Mouse (Mus musculus) liver, postnatal 0 days (tissue): ENCODE measurements around the gene Agpat3.
A peak's percentile ranks its signal among the peaks of the same experiment; 100 is the strongest.

ENCODE experiments used
- CTCF ChIP-seq: sonication (generic); IDR thresholded peaks from 2 replicates; pipeline ENCODE4 v1.5.1; 2016; ENCODE audit warnings: antibody characterized with exemption, low read depth
- EP300 ChIP-seq: IDR thresholded peaks from 2 replicates; pipeline ENCODE4 v1.6.1; 2016; ENCODE audit warnings: antibody characterized with exemption, low read depth, mild to moderate bottlenecking

DNA sequence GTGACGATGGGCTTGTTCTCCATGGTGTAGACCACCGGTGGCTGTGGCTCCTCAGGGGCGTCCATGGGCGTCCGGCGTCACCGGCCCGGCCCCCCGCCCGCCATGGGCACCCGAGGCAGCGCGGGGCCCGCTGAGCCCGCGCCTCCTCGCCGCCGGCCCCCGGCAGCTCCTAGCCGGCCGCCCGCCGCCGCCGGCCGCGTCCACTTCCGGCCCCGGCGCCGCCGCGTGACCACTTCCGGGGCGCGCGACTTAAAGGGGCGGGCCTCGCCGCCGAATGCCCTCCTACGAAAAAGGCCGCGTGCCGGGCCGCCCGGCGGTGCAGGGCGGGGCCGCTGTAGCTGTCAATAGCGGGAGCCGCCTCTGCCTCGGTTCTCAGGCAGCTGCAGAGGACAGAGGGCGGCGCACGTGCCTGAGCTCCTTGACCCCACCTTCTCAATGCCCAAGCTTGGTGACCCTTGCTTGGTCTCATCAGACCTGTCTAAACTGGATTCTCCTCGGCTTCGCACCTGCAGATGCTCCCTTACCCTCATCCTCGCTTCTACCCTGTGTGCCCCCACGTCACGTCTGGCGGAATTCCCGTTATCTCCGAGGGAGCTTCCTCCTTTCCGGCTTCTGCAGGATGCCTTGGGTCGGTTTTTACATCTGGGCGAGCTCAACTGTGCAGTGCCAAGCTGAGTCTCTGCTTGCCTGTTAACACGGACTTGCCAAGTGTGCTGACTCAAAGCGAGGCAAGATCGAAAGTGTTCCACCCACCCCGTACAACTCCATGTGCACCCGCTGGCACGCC lies 107.7 kb downstream of the Agpat3 start, which contains the start of gene Trappc10:
- peak; percentile 14; the same call in 1 of the 2 replicates for TF ChIP-seq CTCF
- no peak for TF ChIP-seq EP300
